Mouse (Mus musculus): ENCODE measurements around the gene Mob3b. TPM values are rescaled to one million over a fixed set of nuclear protein-coding genes. Genes with fewer than 3 reads are reported as not detected.

The Mob3b gene
- total RNA-seq, 1 experiment from 2014 or later = 21.0 TPM

DNA sequence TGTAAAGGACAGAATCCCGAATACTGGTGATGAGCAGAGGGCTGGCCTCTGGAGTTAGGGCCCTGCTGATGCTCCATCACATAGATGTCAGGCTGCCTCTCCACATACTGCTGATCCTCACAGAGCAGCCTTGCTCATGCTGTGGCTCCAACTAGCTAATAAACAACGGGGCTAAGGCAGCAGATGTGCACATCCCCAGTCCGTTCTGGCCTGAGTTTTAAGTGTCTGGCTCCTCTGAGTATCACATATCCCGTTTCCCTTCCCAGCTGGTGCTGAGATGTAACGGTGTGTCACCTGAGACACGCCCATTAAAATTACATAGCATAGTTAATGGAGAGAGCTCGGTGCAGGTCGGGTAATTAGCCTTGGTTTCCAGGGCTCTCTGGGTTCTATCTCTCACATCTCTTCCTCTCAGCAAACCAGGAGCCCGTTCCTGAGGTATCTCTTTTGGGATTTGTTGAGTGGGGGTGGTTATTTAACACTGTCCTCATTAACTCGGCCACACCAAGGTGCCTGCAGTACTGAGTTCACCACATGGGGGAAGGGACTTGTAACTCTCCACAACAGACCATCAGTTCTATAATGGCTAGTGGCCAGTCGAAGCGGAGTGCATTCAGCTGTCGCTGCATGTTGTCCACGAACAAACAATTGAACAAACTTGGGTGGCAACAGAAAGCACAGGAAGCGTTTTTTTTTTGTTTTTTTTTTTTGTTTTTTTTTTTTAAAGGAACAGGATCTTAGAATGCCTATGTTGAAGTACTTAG lies 92.0 kb downstream of the Mob3b start:
- DNase-seq = no peak

DNA sequence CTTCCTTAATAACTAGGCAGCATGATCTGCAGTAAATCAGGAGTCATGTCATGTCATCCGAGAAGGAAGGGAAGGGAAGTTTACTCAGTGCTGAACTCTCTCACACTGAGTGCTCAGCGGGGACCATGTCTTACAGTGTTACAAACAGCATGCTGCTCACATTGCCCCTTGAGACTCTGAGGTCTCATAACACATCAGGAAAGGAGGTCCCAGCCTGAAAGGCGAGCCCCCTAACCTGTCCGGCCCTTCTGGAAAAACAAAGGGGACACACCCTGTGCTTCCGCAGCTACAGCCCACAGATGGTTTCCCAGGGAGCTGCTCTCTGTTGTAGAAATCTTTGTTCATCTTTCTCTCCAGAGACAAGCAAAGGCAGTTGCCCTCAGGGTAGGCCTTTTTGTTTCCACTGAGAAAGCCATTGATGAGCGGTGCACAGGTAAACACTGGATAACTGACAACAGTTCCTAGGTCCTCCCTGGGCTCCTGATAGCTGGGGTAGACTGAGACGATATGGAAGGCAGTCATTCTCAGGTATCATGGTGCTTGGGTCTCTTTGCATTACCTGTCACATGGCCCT lies 94.1 kb downstream of the Mob3b start:
- DNase-seq = no peak

DNA sequence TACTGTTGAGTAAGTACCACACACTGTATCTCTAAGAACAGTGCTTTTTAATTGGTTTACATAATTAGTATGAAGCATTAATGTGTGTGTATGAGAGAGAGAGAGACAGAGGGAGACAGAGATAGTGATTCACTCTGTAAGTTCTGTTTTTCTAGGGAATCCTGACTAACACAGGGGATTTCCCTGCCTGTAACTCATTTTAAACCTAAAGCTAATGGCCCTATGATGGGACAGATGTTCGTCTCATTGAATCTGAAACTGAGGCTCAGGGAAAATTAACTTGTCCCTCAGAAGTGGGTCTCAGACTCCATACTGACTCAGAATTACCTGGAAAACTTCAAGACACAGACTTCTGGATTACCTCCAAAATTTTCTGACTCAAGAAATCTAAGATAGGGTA lies 96.3 kb downstream of the Mob3b start:
- no peak for DNase-seq

DNA sequence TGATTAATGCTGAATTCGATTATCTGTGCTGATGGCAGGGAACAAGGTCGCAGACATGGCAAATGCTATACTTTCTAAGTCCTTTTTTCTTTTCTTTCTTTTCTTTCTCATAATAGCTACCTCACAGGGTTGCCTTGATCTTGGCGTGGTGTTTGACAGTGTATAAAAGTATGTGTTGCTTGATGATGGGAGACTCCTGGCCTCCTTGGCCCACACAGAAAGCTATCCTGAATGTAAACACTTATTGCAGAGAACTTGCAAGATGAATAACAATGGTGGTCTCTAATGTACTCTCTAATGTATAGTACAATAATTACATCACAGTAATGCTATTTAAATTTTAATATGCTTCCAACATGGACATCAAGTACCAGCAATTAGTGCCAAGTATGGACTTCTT lies 96.9 kb downstream of the Mob3b start:
- DNase-seq = no peak

DNA sequence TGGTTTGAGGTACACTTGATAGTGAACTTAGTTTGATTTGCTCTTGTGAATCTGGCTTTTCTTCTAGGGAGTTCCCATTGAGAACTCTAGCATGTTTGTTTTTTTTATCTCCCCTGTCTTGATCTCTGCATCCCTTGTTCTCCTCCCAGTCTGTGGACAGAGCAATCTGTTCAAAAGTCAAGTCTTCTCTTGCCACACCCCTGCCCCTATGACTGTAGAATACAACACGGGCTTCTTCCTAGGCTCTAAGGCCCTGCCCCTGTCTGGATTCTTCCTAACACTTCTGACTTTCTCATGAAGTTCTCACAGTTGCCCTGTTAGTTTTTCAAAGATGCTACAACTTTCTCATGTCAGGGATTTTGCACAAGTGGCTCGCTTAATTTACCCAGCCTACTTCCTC lies 102.9 kb downstream of the Mob3b start:
- no peak for DNase-seq

DNA sequence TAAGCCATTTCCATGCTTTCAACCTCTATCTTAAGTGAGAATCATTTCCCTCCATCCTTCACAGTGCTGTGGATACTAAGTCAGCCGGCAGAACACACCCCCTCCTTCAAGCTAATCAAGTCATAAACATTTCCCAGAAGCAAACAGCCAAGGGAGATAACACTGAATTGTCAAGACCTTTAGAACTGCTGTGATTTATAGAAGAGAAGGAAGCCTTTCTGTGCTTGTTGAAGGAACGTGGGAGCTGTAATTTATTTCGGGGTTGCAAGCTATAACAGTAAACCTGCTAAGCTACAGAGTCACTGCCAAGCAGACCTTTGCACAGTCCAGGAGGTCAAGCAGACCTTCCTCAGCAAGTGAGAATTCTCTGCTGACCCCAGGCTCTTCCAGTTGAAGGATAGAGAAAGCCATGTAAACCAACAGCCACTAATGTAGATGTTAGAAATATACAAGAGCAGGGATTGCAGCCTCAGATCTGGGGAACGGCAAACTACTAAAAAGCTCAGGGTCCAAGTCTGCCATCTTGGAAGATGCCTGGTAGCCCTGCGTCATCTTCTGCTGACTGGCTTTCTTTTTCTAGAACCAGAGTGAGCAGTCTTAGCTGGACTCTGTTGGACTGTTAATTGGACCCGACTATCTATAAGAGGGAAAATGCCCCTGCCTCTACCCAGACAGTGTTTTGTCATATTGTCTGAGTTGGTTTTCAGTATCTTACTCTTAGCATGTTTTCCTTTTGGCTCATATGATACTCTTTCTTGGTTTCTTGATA lies 104.9 kb downstream of the Mob3b start:
- no peak for DNase-seq

DNA sequence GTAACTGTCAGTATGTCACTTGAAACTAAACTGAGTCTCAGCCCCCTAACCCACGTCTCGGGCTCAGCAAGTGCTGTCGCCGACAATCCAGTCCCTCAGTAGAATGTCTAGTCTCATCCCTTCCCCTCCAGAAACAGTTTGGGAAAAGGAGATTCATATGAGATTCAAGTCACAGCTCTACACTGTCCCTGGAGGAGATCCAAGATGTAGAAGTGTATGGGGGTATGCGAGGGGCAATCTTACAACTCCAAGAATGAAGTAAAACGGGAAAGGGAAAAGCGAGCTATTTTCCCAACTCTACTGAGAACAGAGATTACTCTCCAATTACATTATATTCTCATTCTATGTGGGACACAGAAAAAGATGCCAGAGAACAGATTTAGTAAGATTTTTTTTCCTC lies 106.1 kb downstream of the Mob3b start:
- no peak for DNase-seq

DNA sequence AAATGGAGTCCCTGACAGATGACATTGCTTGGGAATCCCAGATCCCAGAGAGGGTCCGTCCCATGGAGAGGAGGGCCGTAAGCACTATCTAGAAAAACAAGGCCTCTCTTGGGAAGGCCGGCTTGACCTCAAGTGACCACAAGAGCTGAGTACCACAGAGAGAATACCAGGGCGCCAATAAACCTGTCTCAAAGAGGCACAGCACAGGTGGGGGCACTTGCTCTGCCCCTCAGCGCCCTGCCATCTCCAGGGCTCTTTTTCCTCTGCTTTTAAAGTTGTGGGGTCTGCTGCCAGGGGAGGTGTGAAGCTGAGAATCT lies 107.6 kb downstream of the Mob3b start:
- no peak for DNase-seq

DNA sequence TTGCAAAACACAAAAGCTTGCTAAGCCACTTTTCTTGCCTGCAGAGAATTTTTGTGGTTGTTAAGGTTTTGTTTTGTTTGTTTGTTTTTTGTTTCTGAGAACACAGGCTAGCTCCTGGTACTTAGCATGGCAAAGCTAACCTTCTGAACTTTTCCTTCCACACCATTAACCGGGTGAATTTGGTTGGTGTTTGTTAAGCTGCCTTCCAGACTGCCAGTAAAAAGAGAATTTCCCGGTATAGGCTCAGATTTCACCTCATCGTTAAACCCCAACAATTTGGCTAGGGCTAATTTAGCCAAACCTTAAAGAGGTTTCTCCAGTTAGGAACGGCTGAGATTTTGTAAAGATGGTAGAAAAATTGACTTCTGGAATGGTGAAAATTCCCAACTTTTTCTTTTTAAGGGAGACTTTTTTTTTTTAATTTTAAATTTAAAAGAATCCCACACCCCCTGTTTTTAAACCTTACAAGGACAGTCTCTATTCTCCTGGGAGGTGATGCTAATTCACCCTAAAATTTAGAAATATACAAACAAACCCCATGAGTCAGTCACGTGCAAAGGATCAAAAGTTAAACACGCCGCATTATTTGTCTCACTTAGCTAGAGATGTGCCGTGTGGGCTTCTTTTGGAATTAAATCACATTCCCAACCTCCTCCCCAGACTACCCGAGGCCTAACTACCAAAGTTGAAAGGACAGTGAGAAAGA lies 108.1 kb downstream of the Mob3b start:
- no peak for DNase-seq

DNA sequence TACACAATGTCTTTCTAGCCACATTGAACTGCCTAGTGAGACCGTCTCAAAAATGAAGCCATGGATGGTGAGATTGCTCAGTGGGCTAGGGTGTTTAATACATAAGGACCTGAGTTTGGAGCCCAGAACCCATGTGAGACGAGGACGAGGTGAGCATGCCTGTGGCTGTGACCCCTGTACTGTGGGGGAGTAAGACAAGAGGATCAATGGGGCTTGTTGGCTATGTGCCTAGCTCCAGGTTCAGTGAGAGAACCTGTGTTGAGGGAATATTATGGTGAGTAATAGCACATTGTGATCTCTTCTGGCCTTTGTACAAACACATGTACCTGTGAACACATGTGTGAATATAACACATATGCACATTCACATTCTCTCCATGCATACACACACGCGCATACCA lies 116.4 kb downstream of the Mob3b start:
- DNase-seq = no peak

DNA sequence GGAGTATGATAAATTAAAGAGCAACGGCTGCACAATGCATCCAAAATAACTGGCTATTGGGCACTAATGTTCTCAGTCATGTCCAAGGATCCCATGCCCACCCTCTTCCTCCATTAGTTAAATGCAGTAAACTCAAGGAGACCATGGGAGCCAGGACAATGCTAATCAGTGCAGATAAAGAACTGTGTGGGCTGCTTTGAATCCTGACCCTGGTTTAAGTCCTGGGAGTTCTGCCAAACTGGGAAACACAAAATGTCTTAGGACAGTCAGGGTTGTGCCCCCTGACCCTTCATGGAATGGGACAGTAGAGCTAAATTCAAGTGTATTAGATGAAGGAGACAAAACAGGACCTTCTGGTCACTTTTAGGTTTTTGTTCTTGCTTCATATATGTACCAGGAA lies 117.0 kb downstream of the Mob3b start:
- DNase-seq = no peak

DNA sequence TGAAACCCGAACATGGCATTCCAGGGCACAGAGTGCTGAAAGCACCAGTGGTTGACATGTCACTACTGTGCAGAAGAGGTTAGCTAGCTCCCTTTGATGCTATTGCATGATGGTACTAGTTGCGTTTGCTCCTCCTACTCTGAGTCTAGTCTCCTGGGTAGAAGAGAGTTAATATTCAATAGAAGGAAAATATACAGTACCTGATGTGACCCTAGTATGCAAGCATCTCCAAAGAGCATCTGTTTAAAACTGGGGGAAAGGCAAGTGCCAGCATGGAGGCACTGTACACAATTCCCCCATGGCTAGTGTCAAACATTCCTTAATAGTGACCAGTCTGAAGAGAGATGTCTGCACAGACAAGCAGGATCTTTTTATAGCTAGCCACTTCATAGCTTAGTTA lies 119.5 kb downstream of the Mob3b start:
- DNase-seq = no peak

DNA sequence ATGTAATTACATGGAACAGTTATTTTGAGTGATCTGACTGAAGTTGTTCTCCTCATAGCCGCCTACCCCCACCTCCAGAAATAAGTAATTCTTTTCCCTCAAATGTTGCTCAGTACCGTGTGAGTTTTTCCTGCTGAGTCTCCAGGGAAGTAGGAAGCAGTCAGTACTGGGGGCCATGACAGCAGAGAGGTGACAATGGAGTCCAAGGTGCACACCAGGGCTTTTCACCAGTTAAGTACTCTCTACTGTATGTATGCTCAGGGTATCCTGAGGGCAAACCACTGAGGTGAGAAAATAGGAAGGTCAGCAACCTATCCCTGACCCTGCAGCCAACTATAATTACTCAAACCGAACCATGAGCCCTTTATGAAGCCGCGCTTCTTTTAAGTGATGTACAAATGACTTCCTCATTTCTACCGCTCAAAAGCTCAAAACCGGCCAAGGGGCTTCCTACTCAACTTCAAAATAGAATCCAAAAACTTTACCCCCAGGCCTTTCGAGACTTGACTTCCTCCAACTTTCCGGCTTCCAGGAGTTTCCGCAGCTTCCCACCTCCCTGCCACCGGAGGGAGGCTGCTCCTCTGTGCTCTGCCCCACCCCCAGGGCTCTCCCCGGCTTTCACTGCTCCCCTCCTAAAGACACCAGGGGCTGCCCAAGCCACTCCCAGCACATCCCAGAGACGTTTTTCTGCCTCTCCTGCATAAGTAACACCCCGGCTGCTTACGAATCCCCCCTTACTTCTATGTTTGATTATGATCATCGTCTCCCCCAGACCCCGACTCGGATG lies 122.6 kb downstream of the Mob3b start:
- no peak for DNase-seq

DNA sequence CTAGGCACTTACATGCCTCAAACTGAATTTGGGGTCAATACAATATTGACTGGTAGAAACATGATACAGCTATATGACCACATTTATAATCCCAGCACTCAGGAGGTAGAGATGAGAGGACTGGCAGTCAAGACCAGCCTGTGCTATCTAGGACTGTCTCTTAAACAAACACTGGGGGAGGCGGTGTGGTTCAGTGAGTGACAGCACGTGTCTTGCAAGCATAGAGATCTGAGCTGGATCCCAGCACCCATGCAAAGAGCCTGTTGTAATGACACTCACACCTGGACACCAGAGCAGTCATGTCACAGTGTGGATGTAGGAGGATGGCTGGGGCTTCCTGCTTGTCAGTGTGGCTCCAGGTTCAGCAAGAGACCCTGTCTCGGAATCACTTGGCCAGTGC lies 124.5 kb downstream of the Mob3b start:
- no peak for DNase-seq

DNA sequence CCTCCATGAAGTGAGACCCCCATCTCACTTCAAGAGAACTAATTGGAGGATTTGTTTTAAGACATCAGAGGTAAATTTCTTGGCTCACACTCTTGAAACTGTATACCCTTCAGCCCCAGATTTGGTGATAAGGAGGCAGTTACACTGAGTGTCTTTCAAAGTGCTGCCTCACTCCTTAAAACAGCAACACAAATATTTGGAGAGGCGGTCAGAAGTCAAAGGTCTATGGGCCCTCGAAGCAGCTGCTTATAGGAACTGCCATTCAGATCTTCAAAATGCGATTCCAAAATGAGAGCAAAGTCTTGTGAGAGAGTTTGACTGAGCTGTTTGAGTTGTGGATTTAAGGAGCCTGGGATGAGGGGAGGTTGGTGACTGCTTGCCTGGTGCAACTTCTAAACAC lies 125.7 kb downstream of the Mob3b start:
- no peak for DNase-seq

DNA sequence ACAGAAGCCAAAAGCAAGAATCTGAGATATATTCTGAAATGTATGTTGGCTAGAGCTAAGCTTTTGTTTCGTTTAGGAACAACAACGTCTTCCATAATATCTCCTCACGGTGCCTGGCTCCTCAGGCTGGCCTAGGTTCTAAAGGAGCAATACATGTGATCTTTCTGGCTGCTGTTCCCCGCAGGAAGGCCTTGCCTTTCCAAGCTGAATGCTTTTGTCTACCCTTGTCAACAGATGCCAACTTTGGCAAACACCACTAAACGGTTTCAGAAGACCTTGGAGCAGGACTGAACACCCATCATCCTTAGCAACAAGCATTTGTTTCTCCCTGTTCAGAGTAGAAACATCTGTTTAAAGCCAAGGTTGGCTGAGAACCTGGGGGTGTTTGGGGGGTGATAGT lies 126.1 kb downstream of the Mob3b start:
- peak; percentile 37 for DNase-seq

DNA sequence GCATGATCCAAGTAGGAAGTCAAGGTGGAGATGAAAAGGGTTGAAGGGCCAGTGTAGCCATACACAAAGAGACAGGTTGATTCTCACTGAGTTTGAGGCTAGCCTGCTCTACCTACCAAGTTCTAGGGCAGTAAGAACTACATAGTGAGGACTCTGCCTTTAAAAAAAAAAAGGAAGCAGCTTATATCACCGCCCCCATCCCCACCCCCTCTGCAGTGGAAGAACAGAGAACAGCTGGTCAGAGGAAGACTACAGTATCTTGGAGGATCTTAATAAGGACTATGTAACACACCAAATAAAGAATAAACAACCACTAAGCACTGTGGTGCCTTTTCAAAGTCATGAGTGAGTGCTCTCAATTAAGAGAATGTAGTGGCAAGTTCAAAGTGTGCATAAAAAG lies 138.9 kb downstream of the Mob3b start:
- DNase-seq = no peak

DNA sequence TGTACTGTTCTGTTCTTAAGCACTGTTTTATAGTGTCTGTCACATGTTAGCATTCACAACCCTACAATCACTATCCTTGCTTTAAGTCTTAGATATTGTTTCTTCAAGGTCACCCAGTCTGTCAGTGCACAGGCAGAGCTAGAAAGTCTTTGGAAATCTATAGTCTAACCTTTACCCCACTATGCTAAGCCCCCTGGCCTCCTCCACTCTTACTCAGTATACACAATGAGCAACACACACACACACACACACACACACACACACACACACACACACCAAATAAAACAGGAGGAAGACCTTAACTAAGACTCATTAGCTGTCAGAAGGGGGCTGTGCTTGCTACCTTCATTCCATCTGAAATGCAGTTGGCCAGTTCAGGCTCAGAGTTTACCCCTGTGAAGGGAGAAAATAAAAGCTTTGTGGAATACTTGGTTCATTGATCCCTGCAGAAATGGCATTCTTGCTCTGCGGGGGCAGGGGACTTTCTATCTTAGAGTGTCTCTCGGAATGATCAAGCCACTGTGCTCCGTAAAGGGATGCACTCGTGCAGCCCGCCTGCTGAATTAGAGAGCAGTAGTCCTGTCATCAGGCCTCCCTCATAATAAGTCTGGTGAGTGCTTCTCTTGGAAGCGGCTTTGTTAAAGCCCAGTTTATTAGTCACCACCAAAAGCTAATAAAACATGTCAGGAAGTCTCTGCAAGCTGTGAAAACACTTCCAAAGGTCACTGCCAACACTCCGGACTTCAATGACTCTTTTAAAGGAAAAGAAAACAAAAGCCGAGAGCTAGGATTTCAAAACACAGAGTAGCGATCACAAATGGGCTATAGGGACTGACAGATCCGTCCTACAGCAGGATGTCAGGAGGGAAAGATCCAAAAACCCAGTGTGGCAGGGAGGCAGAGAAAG lies 144.6 kb downstream of the Mob3b start:
- DNase-seq = peak; percentile 52

DNA sequence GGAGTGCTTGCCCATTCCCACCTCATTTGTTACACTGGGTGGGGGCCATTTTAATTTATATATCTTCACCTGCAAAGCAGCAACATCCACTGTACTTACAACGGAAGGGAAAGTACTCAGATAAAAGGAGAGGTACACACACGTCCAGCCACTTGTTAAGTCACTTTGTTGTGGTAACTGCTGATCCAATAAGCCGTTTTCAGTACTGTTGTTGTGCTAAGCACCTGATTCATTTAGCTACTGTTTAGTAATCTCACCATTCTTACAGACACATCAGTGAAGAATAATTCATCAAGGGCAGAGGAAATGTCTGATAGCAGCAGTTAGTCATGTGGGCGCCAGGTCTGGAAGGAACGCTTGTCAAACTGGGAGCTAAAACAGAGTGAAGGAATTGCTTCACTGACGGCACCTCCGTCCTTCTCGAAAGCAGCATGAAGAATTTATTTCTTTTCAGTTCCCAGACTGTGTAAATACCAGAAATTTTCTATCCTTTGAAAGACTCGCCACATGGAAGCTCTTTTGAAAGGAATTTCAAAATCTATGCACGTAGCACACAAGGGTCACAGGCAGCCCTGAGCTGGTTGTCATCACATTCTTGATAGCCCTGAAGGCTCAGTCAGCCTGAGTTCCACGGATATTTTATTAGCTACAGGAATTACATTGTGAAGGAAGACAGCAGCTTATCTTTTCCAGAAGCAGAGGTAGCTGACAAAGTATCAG lies 150.6 kb downstream of the Mob3b start:
- no peak for DNase-seq

DNA sequence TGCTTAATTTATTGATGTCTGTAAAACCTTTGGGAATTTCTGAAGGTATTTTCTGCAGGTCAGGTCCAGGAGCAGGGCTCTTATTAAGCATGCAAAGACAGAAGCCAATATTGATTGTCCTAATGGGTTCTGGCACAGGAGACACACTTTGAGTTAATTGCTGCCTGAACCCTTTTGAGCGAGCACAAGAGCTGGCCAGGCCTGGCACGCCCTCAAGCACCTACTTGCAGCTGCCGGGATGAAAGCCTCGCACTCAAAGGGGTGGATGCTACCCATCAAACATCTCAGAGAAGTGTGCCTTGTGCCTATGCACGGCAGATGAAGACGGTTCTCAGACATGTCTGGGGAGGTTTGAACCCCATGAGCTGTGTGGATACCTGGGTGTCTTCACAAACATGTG lies 151.2 kb downstream of the Mob3b start:
- DNase-seq = no peak
